Mouse (Mus musculus) myocyte (in vitro differentiated cells): ENCODE measurements at regions not wholly inside any gene's neighbourhood (a gene's known extent, or its start where the extent isn't known, plus 50 kb on each side); places are given as distances from the start of the nearest gene placed in this dataset.

ENCODE experiments used
- E2F4 ChIP-seq: IDR thresholded peaks from one replicate; pipeline ENCODE4 v1.6.1; 2011; ENCODE audit warnings: mild to moderate bottlenecking, control low read depth, moderate library complexity; ENCODE audit not compliant: insufficient read depth
- MAX ChIP-seq: IDR thresholded peaks from one replicate; pipeline ENCODE4 v1.6.1; 2011; ENCODE audit warnings: low read depth, mild to moderate bottlenecking, control low read depth
- POLR2A ChIP-seq: IDR thresholded peaks from one replicate; pipeline ENCODE4 v1.6.1; 2011; ENCODE audit warnings: low read depth, mild to moderate bottlenecking, control low read depth, moderate library complexity; ENCODE audit not compliant: insufficient read length
- TCF3 ChIP-seq: IDR thresholded peaks from one replicate; pipeline ENCODE4 v1.6.1; 2011; ENCODE audit warnings: low read depth, control low read depth; ENCODE audit not compliant: insufficient read length
- USF1 ChIP-seq: IDR thresholded peaks from one replicate; pipeline ENCODE4 v1.6.1; 2011; ENCODE audit warnings: low read depth, mild to moderate bottlenecking, control low read depth, moderate library complexity

- TF ChIP-seq POLR2A (no peak), USF1 (no peak), MAX (no peak), TCF3 (no peak), E2F4 (no peak)
These were observed 175.6 kb downstream of the Basp1 start for GRCm38 (mm10) chr15:25237665-25238664.
